Mouse (Mus musculus) stomach, embryonic 16.5 days (tissue): ENCODE measurements around the gene 2510009E07Rik. TPM values are rescaled to one million over a fixed set of nuclear protein-coding genes. Genes with fewer than 3 reads are reported as not detected.

Experiments
- ATAC-seq: fragments of 200-750 bp; cut with Nextera tagmentation; 2 replicates; pipeline ENCODE4 v1.8.0; 2017; ENCODE audit warnings: moderate number of reproducible peaks, moderate TSS enrichment; ENCODE audit not compliant: insufficient read depth, low FRiP score
- H3K27ac ChIP-seq: fragments of 300-500 bp; sonication (generic); 2 replicates; pipeline ENCODE4 v1.5.1; 2014; ENCODE audit warnings: low read length
- H3K27me3 ChIP-seq: fragments of 300-500 bp; sonication (generic); 2 replicates; pipeline ENCODE4 v1.6.1; 2014; ENCODE audit warnings: low read length, control low read depth, mixed read lengths; ENCODE audit not compliant: control insufficient read depth, insufficient read depth
- H3K36me3 ChIP-seq: fragments of 300-500 bp; sonication (generic); 2 replicates; pipeline ENCODE4 v1.6.1; 2014; ENCODE audit warnings: low read length; ENCODE audit not compliant: control insufficient read depth, insufficient read depth
- H3K4me1 ChIP-seq: fragments of 300-500 bp; sonication (generic); 2 replicates; pipeline ENCODE4 v1.6.1; 2014; ENCODE audit warnings: low read length, control low read depth, mixed read lengths; ENCODE audit not compliant: control insufficient read depth, insufficient read depth
- H3K4me2 ChIP-seq: fragments of 300-500 bp; sonication (generic); 2 replicates; pipeline ENCODE4 v1.6.1; 2014; ENCODE audit warnings: low read depth, low read length, mixed read lengths
- H3K4me3 ChIP-seq: fragments of 300-500 bp; sonication (generic); replicated peaks from 2 replicates; pipeline ENCODE4 v1.5.1; 2014; ENCODE audit warnings: mild to moderate bottlenecking, low read length
- H3K9ac ChIP-seq: fragments of 300-500 bp; sonication (generic); 2 replicates; pipeline ENCODE4 v1.6.1; 2014; ENCODE audit warnings: low read length
- H3K9me3 ChIP-seq: fragments of 300-500 bp; sonication (generic); replicated peaks from 2 replicates; pipeline ENCODE4 v1.6.1; 2016; ENCODE audit warnings: low read length, control low read depth; ENCODE audit not compliant: control insufficient read depth
- WGBS: fragments of 180-500 bp; shearing (Covaris S2); extraction: QIAGEN DNeasy Blood & Tissue Kit; methylation state at CpG from one replicate; pipeline ENCODE4 v1.1.7; 2014; 5-methylcytosine and 5-hydroxymethylcytosine counted together
- polyA plus RNA-seq: library from polyadenylated mRNA; unstranded; fragments of >200 nt; fragmentation: Nextera tagmentation; extraction: Ambion mirVana; gene quantifications from 2 replicates; pipeline ENCODE4 v1.2.1, GENCODE M21; 2015

2510009E07Rik gene
- polyA plus RNA-seq, 1 experiment from 2014 or later, result 17.9 TPM

- H3K9me3 ChIP-seq, result 0 out of 2 replicates have a peak, but pooled peaks cover 3% of the 10 kb centered on the region
- H3K9ac ChIP-seq, result no peak overlapping the region
- 35% methylated on average over 18 of the region's 18 CpGs for WGBS
- no peak overlapping the region for H3K4me2 ChIP-seq
- no peaks in the 10 kb centered on the region for H3K27me3 ChIP-seq
- no peak for ATAC-seq
- no peak overlapping the region for H3K4me3 ChIP-seq
- H3K27ac ChIP-seq, result no peak overlapping the region
- H3K36me3 ChIP-seq, result no peaks in the 10 kb centered on the region
- no peaks in the 10 kb centered on the region for H3K4me1 ChIP-seq
Measured at GRCm38 (mm10) chr16:21664633-21665363, 29.7 kb downstream of the 2510009E07Rik start.

GRCm38 (mm10) chr16:21655961-21656360 lies 38.5 kb downstream of the 2510009E07Rik start:
- 85% methylated on average over 9 of the region's 9 CpGs for WGBS
- no peak for ATAC-seq
- Histone ChIP-seq H3K27me3 (no peaks in the 10 kb centered on the region), H3K27ac (no peak overlapping the region), H3K36me3 (no peaks in the 10 kb centered on the region), H3K4me1 (no peaks in the 10 kb centered on the region), H3K9ac (no peak overlapping the region), H3K9me3 (no peaks in the 10 kb centered on the region), H3K4me3 (no peak overlapping the region), H3K4me2 (no peak overlapping the region)

DNA sequence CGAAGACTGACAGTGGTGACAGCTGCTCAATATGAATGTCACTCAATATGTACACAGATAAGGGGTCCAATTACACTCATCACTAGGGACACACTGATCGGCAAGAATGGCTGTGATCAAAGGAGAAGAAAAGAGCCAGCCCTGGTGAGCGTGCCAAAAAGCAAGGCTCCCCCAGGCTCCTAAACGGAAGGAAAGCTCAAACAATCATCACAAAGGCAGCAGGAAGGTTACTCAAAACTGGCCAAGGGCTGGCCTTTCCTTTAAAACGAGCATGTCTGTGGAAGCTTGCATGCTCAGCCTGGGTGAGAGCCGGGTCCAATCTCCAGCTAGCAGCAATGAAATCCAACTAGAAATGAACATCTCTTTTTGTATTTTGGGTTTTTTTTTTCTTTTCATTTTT lies 39.2 kb downstream of the 2510009E07Rik start:
- 45% methylated on average over 6 of the region's 6 CpGs for WGBS

GRCm38 (mm10) chr16:21654384-21654783 lies 40.1 kb downstream of the 2510009E07Rik start:
- no peak overlapping the region for H3K4me2 ChIP-seq
- no peak overlapping the region for H3K4me3 ChIP-seq
- H3K27me3 ChIP-seq, result no peaks in the 10 kb centered on the region
- 76% methylated on average over 5 of the region's 5 CpGs for WGBS
- no peaks in the 10 kb centered on the region for H3K36me3 ChIP-seq
- ATAC-seq, result no peak
- no peak overlapping the region for H3K9ac ChIP-seq
- no peaks in the 10 kb centered on the region for H3K4me1 ChIP-seq
- no peak overlapping the region for H3K27ac ChIP-seq
- H3K9me3 ChIP-seq, result no peaks in the 10 kb centered on the region

More for the DNA sequence above, 39.2 kb downstream of the 2510009E07Rik start:
- Histone ChIP-seq H3K9ac (no peak overlapping the region), H3K27ac (no peak overlapping the region), H3K4me1 (no peaks in the 10 kb centered on the region), H3K4me3 (no peak overlapping the region), H3K4me2 (no peak overlapping the region), H3K9me3 (no peaks in the 10 kb centered on the region), H3K27me3 (no peaks in the 10 kb centered on the region), H3K36me3 (no peaks in the 10 kb centered on the region)
- no peak for ATAC-seq

GRCm38 (mm10) chr16:21653151-21653550 lies 41.3 kb downstream of the 2510009E07Rik start:
- Histone ChIP-seq H3K9ac (no peak overlapping the region), H3K4me3 (no peak overlapping the region), H3K27ac (no peak overlapping the region), H3K9me3 (no peaks in the 10 kb centered on the region), H3K4me1 (no peaks in the 10 kb centered on the region), H3K27me3 (no peaks in the 10 kb centered on the region), H3K4me2 (no peak overlapping the region), H3K36me3 (no peaks in the 10 kb centered on the region)
- no peak for ATAC-seq
- WGBS, result 82% methylated on average over 15 of the region's 15 CpGs

GRCm38 (mm10) chr16:21651161-21651560 lies 43.3 kb downstream of the 2510009E07Rik start:
- Histone ChIP-seq H3K4me2 (no peak overlapping the region), H3K36me3 (no peaks in the 10 kb centered on the region), H3K9ac (no peak overlapping the region), H3K9me3 (no peaks in the 10 kb centered on the region), H3K4me1 (no peaks in the 10 kb centered on the region), H3K27me3 (no peaks in the 10 kb centered on the region), H3K4me3 (no peak overlapping the region), H3K27ac (no peak overlapping the region)
- WGBS, result 77% methylated on average over 4 of the region's 4 CpGs
- ATAC-seq, result no peak

DNA sequence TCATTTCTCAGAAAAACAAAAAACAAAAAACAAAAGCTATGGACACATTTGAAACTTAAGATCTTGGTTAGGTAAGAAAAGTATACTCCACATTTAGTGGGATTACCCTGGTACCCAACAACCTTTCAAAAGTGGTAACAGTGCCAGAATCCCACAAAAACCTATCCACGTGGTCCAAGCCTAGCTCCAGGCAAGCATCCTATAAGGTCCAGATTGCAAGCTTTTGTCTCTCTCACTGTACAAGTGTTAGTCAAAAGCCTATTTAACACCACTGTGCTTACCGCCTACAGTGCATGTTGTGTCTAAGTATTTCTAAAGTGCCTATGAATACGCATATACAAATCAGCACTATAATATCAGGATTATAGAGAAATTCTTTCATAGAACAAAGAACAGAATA lies 44.2 kb downstream of the 2510009E07Rik start:
- no peak for ATAC-seq
- no peaks in the 10 kb centered on the region for H3K36me3 ChIP-seq
- no peak overlapping the region for H3K4me2 ChIP-seq
- 85% methylated on average over 3 of the region's 3 CpGs for WGBS
- H3K27ac ChIP-seq, result no peak overlapping the region
- H3K4me3 ChIP-seq, result no peak overlapping the region
- H3K9me3 ChIP-seq, result no peaks in the 10 kb centered on the region
- no peaks in the 10 kb centered on the region for H3K4me1 ChIP-seq
- no peaks in the 10 kb centered on the region for H3K27me3 ChIP-seq
- H3K9ac ChIP-seq, result no peak overlapping the region

GRCm38 (mm10) chr16:21648800-21649199 lies 45.7 kb downstream of the 2510009E07Rik start:
- no peaks in the 10 kb centered on the region for H3K27me3 ChIP-seq
- H3K4me1 ChIP-seq, result peaks cover 9% of the 10 kb centered on the region; the same call in 1 of the 2 replicates
- H3K4me2 ChIP-seq, result no peak overlapping the region
- no peak for ATAC-seq
- 68% methylated on average over 4 of the region's 4 CpGs for WGBS
- no peak overlapping the region for H3K9ac ChIP-seq
- no peaks in the 10 kb centered on the region for H3K9me3 ChIP-seq
- H3K4me3 ChIP-seq, result no peak overlapping the region
- H3K36me3 ChIP-seq, result no peaks in the 10 kb centered on the region
- H3K27ac ChIP-seq, result no peak overlapping the region

DNA sequence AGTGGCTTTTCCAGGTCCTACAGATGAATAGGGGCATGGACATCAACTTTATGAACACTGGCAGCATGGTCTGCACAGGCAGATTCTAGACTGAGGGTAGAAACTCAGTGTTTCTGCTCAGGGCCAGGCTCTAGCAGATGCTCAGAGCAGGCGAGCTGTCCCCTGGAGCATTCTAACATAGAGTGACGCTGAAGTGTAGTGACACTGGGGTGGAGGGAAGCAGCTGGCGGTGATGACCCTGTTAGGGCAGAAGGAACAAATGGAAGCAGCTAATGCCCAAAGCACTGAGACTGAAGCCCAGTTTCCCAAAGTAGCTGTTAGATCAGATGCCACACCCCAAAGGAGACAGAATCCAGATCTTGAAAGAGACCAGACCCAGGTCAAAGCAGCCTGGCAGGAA lies 48.0 kb downstream of the 2510009E07Rik start:
- no peak overlapping the region for H3K9ac ChIP-seq
- no peaks in the 10 kb centered on the region for H3K36me3 ChIP-seq
- H3K9me3 ChIP-seq, result no peaks in the 10 kb centered on the region
- no peak overlapping the region for H3K27ac ChIP-seq
- 83% methylated on average over 3 of the region's 3 CpGs for WGBS
- no peaks in the 10 kb centered on the region for H3K27me3 ChIP-seq
- no peak overlapping the region for H3K4me2 ChIP-seq
- no peak for ATAC-seq
- H3K4me3 ChIP-seq, result no peak overlapping the region
- H3K4me1 ChIP-seq, result peaks cover 11% of the 10 kb centered on the region; the same call in 1 of the 2 replicates
